18 mouse cellular contexts compared by ENCODE assay signal in the genomic region with DNA sequence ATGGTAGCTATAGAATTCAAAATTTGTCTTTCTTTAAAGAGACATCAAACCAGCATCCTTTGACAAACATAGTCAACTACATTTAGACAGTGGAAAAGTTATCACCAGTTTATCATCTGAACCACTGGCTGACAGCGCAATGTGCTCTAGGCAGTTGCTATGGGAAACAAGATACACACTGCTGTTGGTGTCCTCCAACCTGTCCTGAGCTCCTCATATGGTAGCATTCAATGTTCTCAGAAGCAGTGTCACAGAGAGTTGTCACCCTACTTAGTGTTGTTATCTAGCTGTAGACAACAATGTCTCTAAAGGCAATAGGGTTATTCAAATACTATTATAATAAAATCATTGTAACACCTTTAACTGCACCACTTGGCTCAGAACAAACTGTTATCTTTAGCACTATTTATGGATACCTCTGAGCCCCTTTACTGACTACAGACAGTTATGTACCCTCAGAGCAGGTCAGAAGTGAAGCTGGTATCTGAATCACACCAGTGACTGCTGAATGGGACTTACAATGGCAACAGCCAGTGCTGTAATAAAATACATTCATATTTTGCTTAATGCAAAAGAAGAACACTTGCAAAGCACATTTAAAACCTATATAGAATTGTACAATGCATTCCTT.
"Had no signal": no experiment of that assay in that cellular context is flagged by ENCODE, and none has a peak within 500 bp of the region (broad histone marks: within the 10 kb centered on the region; RNA-seq: fewer than 3 reads in every experiment).

No protein-coding gene starts in this region.

- DNase-seq: lung, embryonic 14.5 days; lung, postnatal 10 days; lung, postnatal 4 days; midbrain, embryonic 14.5 days; retina, postnatal 1 day; right cerebral cortex, adult 18-20 months; right cerebral cortex, postnatal 25 days; right cerebral cortex, postnatal 4 days; spleen, adult 18-20 months; thymus, adult 18-20 months; thymus, postnatal 14 days; thymus, postnatal 36 days had no signal

- H3K9me3 ChIP-seq: midbrain, embryonic 10.5 days; midbrain, embryonic 12.5 days; neural tube, embryonic 13.5 days; neural tube, embryonic 15.5 days had no signal

- H3K27me3 ChIP-seq: midbrain, embryonic 12.5 days; neural tube, embryonic 13.5 days; neural tube, embryonic 15.5 days had no signal

- H3K36me3 ChIP-seq: midbrain, embryonic 10.5 days; midbrain, embryonic 12.5 days; neural tube, embryonic 13.5 days; neural tube, embryonic 15.5 days had no signal

- H3K4me2 ChIP-seq: lung, embryonic 14.5 days; midbrain, embryonic 12.5 days; neural tube, embryonic 13.5 days; neural tube, embryonic 15.5 days had no signal

- H3K4me1 ChIP-seq: midbrain, embryonic 10.5 days; midbrain, embryonic 12.5 days; neural tube, embryonic 13.5 days; neural tube, embryonic 15.5 days had no signal

- H3K9ac ChIP-seq: lung, embryonic 14.5 days; midbrain, embryonic 12.5 days; neural tube, embryonic 13.5 days; neural tube, embryonic 15.5 days had no signal

- H3K27ac ChIP-seq: midbrain, embryonic 10.5 days; midbrain, embryonic 12.5 days; neural tube, embryonic 13.5 days; neural tube, embryonic 15.5 days had no signal

- H3K4me3 ChIP-seq: midbrain, embryonic 10.5 days; midbrain, embryonic 12.5 days; myocyte; neural tube, embryonic 13.5 days; neural tube, embryonic 15.5 days had no signal

- ATAC-seq: midbrain, embryonic 16.5 days had no signal
